Mouse (Mus musculus) olfactory bulb, adult 2 months (tissue): Measurements from ENCODE around the gene Sufu. TPM values are rescaled to one million over a fixed set of nuclear protein-coding genes. Genes with fewer than 3 reads are reported as not detected.

ENCODE experiments used
- H3K27ac ChIP-seq: fragments of 200-500 bp; 2 replicates; pipeline ENCODE4 v1.5.1; 2012; ENCODE audit warnings: low read depth, low read length; ENCODE audit not compliant: insufficient read depth
- H3K4me1 ChIP-seq: fragments of 200-500 bp; 2 replicates; pipeline ENCODE4 v1.6.1; 2012; ENCODE audit warnings: low read length; ENCODE audit not compliant: control insufficient read depth, insufficient read depth
- H3K4me3 ChIP-seq: fragments of 200-500 bp; 2 replicates; pipeline ENCODE4 v1.5.1; 2012; ENCODE audit warnings: mild to moderate bottlenecking, low read depth, low read length, moderate library complexity; ENCODE audit not compliant: insufficient read depth
- CTCF ChIP-seq: fragments of 200-500 bp; IDR thresholded peaks from 2 replicates; pipeline ENCODE4 v1.5.1; 2012; ENCODE audit warnings: low read depth, mild to moderate bottlenecking, low read length, moderate library complexity; ENCODE audit not compliant: insufficient read depth
- POLR2A ChIP-seq: fragments of 200-500 bp; IDR thresholded peaks from 2 replicates; pipeline ENCODE4 v1.6.1; 2012; ENCODE audit warnings: mild to moderate bottlenecking, low read depth, low read length, moderate library complexity; ENCODE audit not compliant: insufficient read depth
- WGBS: fragments of 180-500 bp; shearing (Covaris S2); methylation state at CpG from one replicate; pipeline ENCODE4 v1.1.7; 2018; 5-methylcytosine and 5-hydroxymethylcytosine counted together
- polyA plus RNA-seq: library from polyadenylated mRNA; stranded (reverse); fragments of >200 nt; gene quantifications from 2 replicates; pipeline ENCODE4 v1.2.4, GENCODE M21; 2012; ENCODE audit warnings: low replicate concordance; ENCODE audit not compliant: missing spikeins, insufficient read depth, insufficient read length

Gene Sufu
- polyA plus RNA-seq, 1 experiment, result not detected

DNA sequence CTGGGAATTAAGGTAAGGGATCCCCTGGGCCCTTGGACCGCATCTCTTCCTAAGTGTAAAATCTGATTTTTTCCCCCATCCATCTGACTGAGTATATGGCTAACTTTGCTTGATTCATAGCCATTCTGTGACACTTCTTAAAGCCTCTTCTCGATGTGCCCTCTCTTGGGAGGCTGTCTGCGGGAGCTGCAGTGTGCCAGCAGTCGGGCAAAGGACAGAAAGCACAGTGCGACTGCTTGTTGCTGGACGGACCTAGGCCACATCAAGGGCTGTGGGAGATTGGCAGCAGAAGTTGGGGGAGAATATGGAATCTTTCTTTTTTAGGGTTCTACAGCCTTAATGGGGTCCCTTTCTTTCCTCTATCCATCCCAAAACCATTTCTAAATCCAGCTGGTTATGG is 2.7 kb downstream of the Sufu start:
- Histone ChIP-seq H3K4me3 (no peak overlapping the region), H3K4me1 (peaks cover 14% of the 10 kb centered on the region), H3K27ac (no peak overlapping the region)
- WGBS, result 65% methylated on average over 6 of the region's 6 CpGs
- TF ChIP-seq CTCF (no peak), POLR2A (no peak)

DNA sequence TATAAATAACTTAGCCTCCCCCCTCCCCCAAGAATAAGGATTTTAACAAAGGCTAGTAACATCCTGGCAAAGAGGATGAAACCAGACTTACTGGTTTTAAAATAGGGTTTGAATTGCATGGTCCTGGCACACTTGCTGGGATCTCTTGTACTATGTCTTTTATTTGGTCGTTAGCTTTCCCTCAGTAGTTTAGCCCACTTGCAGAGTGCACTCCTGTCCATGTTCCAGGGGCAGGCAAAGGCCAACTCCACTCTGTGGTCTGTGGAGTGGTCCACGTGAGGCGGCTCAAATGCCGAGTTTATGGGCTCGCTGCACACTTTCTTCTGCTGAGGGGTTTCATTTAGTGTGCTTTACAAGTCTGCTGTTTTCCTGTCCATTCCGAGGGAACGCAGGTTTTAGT is 3.2 kb downstream of the Sufu start:
- Histone ChIP-seq H3K27ac (no peak overlapping the region), H3K4me1 (peaks cover 14% of the 10 kb centered on the region), H3K4me3 (no peak overlapping the region)
- 40% methylated on average over 7 of the region's 7 CpGs for WGBS
- TF ChIP-seq POLR2A (no peak), CTCF (no peak)

DNA sequence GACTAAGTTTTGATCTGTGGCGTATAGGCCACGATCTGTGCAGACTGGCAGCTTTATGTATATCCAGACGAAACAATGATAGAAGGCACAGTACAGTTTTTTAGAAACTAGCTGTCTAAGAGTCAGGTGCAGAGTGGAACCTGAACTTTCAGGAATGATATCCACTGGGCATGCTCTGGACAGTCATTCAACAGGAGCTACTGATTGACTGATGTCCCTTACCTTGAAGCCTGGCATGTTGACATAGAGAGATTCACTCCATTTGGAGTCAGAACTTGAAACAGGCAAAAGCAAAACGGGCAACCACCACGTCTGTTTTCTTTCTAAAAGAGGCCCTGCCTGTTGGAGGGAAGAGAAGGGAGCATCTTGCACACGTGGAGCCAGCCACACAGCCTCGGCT is 3.9 kb downstream of the Sufu start:
- Histone ChIP-seq H3K4me1 (peaks cover 14% of the 10 kb centered on the region), H3K27ac (no peak overlapping the region), H3K4me3 (no peak overlapping the region)
- TF ChIP-seq CTCF (no peak), POLR2A (no peak)
- 75% methylated on average over 7 of the region's 7 CpGs for WGBS

DNA sequence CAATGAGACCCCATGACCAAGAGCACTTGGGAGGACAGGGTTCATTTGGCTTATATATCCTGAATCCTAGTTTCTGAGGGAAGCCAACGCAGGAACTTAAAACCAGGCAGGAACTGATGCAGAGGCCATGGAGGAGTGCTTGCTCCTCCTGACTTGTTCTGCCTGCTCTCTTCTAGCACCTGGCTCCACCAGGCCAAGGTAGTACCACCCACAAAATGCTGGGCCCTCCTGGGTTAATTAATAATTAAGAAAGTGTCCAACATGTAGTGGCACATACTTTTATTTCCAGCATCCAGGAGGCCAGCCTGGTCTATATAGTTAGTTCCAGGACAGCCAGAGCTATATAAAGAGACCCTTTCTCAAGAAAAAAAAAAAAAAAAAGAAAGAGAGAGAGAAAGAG is 7.3 kb downstream of the Sufu start:
- TF ChIP-seq CTCF (no peak), POLR2A (no peak)
- 88% methylated on average over 1 of the region's 1 CpGs for WGBS
- peaks cover 10% of the 10 kb centered on the region; the same call in 1 of the 2 replicates for H3K4me1 ChIP-seq
- no peak overlapping the region for H3K4me3 ChIP-seq
- H3K27ac ChIP-seq, result no peak overlapping the region

DNA sequence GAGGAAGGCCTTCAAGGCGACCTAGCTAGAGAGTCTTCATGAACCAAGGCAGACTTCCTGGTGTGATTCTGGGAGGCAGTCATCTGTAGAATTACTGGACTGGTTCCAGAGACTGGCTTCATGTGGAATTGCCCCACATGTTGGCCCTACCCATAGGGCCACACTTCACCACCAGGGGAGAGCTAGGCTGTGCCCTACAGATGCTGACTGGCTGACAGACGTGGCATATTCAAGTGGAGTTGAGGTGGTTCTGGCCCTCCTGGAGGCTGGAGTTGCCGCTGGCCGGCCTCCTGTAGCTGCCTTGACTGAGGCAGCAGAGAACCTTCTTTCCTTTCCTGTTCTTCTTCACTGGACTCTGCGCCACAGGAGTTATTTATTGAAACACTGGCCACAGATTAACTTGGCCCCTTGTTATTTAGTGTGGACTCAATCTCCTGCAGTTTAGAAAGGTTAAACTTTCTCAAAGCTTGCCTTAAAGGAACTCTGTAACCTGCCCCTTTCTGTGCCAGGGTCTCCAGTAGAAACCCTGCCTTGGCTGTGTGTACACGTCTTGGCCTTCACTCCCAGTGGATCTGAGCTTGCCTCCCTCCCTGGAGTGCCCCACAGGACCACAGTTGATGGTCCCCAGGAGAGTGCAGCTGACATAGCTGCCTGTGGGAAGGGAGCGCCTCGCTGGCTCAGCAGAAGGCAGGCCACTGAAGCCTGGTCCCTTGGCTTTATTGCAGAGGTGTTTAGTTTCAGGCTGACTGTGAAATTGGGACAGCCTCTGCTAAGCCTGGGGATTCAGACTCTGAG is 10.1 kb downstream of the Sufu start:
- WGBS, result 69% methylated on average over 8 of the region's 8 CpGs
- H3K27ac ChIP-seq, result no peak overlapping the region
- H3K4me3 ChIP-seq, result no peak overlapping the region
- no peak for TF ChIP-seq CTCF
- TF ChIP-seq POLR2A, result no peak
- H3K4me1 ChIP-seq, result 0 out of 2 replicates have a peak, but pooled peaks cover 5% of the 10 kb centered on the region

DNA sequence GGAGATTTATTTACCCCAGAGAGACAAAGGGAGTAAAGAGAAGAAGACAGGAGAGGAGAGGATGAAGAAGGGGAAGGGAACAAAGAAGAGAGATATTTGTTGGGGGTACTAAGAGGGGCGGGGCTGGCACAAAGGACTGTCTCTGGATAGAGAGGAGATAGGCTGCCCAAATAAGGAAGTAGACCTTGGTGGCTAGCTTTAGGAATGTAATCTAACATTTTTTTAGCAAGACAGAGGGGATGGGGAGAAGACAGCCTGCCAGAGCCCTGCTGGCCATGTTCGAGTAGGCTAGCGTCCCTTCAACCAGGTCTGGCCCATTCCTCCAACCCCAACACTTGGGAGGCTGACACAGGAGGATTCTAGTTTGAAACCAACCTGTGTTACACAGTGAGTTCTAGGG is 12.8 kb downstream of the Sufu start:
- TF ChIP-seq CTCF (no peak), POLR2A (no peak)

DNA sequence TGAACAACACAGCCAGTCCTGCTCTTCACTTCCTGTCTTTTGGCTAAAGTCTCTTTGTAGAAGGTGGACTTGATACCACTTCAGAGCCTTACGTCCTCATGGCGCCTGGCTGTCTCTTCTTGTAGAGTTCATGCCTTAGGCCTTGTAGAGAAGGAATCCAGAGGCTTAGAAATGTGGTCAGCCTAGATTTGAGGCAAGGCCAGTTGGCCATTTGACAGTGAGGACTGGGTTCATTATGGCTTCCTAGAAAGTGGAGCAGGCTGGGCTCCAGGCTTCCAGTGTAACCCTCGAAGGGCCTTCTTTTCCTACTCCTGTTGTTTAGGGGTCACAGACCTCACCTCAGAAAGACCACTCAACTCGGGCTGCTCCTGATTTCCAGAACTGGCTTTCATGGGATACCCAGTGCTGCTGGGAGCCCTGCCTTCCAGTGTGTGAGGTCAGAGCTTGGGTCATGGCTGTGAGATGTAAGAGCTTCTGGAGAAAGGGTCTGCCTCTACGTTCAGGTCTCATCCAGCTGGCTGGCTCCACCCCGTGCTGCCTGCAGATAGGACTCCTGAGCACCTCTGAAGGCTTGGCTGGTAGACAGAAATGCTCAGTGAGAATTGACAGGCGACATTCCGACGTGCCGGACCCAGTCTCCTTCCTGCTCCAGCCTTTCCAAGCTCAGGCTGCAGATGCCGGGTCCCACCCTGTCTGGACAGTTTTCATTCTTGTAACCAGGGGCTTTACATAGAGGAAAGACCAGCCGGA is 15.5 kb downstream of the Sufu start:
- no peak for TF ChIP-seq CTCF
- H3K27ac ChIP-seq, result no peak overlapping the region
- peaks cover 3% of the 10 kb centered on the region; the same call in 1 of the 2 replicates for H3K4me1 ChIP-seq
- H3K4me3 ChIP-seq, result no peak overlapping the region
- 75% methylated on average over 12 of the region's 12 CpGs for WGBS

More for the DNA sequence above, 12.8 kb downstream of the Sufu start:
- no peak overlapping the region for H3K4me3 ChIP-seq
- WGBS, result 90% methylated on average over 3 of the region's 3 CpGs
- 0 out of 2 replicates have a peak, but pooled peaks cover 5% of the 10 kb centered on the region for H3K4me1 ChIP-seq
- H3K27ac ChIP-seq, result no peak overlapping the region

DNA sequence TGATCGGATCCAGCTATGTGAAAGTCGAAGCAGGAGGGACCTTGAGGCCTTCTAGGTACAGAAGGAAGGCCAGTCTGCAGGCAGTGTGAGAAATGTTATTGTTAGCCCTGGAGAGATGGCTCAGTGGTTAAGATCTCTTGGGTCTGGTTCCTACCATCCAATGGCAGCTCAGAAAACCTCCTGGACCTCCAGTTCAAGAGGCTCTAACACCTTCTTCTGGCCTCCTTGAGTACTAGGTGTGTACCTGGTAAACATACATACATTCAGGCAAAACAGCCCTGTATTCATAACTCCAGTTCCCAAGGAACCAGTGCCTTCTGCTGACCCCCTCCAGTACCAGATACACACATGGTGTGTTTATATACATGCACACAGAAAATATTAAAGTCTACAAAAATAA is 17.3 kb downstream of the Sufu start:
- no peak overlapping the region for H3K27ac ChIP-seq
- H3K4me3 ChIP-seq, result no peak overlapping the region
- 96% methylated on average over 2 of the region's 2 CpGs for WGBS
- peaks cover 9% of the 10 kb centered on the region for H3K4me1 ChIP-seq
- TF ChIP-seq CTCF (no peak), POLR2A (no peak)

DNA sequence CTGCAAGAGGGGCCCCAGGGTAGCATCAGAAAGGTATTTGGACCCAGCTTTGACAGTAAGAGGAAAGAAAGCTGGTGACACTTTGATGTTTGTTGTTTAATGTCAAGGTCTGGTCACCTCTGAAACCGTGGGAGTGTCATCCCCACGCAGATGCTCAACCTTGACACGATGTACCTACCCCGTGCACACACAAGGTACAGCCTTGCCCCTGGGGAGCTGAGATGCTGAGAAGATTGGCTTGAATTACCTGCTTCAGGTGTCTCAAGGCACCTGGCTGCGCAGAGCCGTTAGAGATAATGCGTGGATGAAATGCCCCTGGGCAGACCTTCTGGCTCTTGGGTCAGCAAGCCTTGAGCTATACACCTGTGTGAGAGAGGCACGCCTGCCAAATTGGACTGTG is 17.8 kb downstream of the Sufu start:
- WGBS, result 98% methylated on average over 8 of the region's 8 CpGs
- TF ChIP-seq POLR2A, result no peak
- TF ChIP-seq CTCF, result no peak
- no peak overlapping the region for H3K4me3 ChIP-seq
- peaks cover 9% of the 10 kb centered on the region for H3K4me1 ChIP-seq
- no peak overlapping the region for H3K27ac ChIP-seq
